Mouse (Mus musculus) embryonic fibroblast, embryonic 13.5 days (primary cell): ENCODE data around the gene Rsad2.

Experiments
- CTCF ChIP-seq: IDR thresholded peaks from 2 replicates; pipeline ENCODE4 v1.5.1; 2011; ENCODE audit warnings: mild to moderate bottlenecking, control low read depth, low read length, moderate library complexity, borderline replicate concordance; ENCODE audit not compliant: insufficient read depth
- POLR2A ChIP-seq: IDR thresholded peaks from 2 replicates; pipeline ENCODE4 v1.6.1; 2011; ENCODE audit warnings: low read depth, mild to moderate bottlenecking, control low read depth, low read length, moderate library complexity

DNA sequence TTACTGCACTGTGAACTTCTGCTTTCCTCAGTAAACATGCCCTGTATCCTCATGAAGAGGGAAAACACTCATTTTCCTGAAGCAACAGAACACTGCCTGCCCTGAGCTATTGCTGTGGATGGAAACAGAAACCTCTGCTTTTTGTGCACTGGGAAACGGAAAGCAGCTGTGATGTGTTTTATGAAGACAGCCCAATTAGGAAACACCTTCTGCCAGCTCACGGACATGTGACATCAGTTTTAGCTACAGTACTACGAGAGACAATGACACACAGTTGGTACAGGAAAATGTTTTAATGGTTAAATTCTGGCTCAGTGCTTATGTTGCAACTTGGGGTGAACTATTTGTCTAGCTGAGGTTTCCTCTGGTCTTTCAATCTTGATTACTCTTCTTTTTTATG lies 16.9 kb downstream of the Rsad2 start:
- TF ChIP-seq CTCF (no peak), POLR2A (no peak)
